Mouse (Mus musculus): ENCODE results near the gene Pik3r5.

The Pik3r5 gene

GRCm38 (mm10) chr11:68532773-68533172, 100.9 kb downstream of the Pik3r5 start:
- DNase-seq, result no peak

DNA sequence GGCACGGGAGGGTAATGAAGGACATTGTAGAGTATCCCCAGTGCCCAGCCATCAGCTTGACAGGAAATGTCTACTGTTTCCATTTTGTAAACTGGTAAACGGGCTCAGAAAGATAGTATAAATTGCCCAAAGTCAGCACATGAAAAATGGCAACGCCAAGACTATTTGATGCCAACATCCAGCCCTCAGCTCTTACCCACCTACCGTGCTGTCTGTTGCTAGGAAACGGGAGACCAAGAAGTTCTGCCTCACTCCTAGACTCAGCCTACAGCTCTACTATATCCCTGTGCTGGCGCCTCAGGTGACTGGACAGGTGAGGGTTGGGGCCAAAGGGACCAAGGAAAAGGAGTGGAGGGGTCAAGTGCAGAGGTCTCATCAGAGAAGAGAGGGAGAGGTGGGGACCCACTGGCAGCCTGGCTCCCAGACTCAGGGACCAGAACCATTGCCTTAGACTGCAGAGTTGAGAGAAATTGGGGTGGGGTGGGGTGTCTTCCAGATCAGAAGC, 102.1 kb downstream of the Pik3r5 start:
- no peak for DNase-seq

DNA sequence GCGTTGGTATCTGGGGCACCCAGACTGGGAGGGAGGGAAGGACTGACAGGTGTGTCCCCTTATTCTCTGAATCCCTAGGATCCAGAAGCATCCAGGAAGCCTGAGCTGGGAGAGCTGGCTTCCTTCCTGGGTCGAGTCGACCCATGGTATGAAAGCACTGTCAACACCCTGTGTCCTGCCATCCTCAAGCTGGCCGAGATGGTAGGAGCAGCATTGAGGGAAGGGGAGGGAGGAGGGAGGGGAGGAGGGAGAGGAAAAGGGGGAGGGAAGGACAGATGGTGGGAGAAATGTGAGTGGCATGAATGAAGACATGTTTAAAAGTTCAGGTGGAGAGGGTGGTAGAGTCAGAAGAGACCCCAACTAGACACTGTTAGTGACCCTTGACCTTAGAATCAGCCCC, 104.1 kb downstream of the Pik3r5 start:
- no peak for DNase-seq

- DNase-seq, result peak in 1 of 2 experiments; percentile 14
Measured at GRCm38 (mm10) chr11:68536465-68536864, 104.5 kb downstream of the Pik3r5 start.

- no peak for DNase-seq
Measured at GRCm38 (mm10) chr11:68539621-68540020, 107.7 kb downstream of the Pik3r5 start.

GRCm38 (mm10) chr11:68544554-68544953, 112.6 kb downstream of the Pik3r5 start:
- DNase-seq, result peak; percentile 31 to 44

GRCm38 (mm10) chr11:68545172-68545571, 113.3 kb downstream of the Pik3r5 start:
- DNase-seq, result no peak

GRCm38 (mm10) chr11:68545682-68546222, 113.8 kb downstream of the Pik3r5 start:
- DNase-seq, result no peak

All from cerebellum, adult 18-20 months (tissue).